Mouse (Mus musculus) olfactory bulb, adult 2 months (tissue): ENCODE data around the gene Fance.

Source experiments
- CTCF ChIP-seq: fragments of 200-500 bp; IDR thresholded peaks from 2 replicates; pipeline ENCODE4 v1.5.1; 2012; ENCODE audit warnings: low read depth, mild to moderate bottlenecking, low read length, moderate library complexity; ENCODE audit not compliant: insufficient read depth
- POLR2A ChIP-seq: fragments of 200-500 bp; IDR thresholded peaks from 2 replicates; pipeline ENCODE4 v1.6.1; 2012; ENCODE audit warnings: mild to moderate bottlenecking, low read depth, low read length, moderate library complexity; ENCODE audit not compliant: insufficient read depth

GRCm38 (mm10) chr17:28270165-28270564, 43.2 kb upstream of the Fance start:
- TF ChIP-seq POLR2A (no peak), CTCF (no peak)
